Mouse (Mus musculus) lung, embryonic 15.5 days (tissue): ENCODE data around the gene Hist1h2bg. TPM values are rescaled to one million over a fixed set of nuclear protein-coding genes. Genes with fewer than 3 reads are reported as not detected.
"Not testable (repeated sequence)": the region's sequence is repeated elsewhere in the genome, so short reads cannot be mapped to it uniquely, and the experiment has no call there.

ENCODE experiments used
- ATAC-seq: fragments of 200-750 bp; cut with Nextera tagmentation; 2 replicates; pipeline ENCODE4 v1.8.0; 2017; ENCODE audit warnings: moderate number of reproducible peaks, borderline replicate concordance; ENCODE audit not compliant: low FRiP score, low TSS enrichment; ENCODE audit errors: extremely low read depth
- H3K27ac ChIP-seq: fragments of 300-500 bp; sonication (generic); 2 replicates; pipeline ENCODE4 v1.5.1; 2015; ENCODE audit warnings: moderate library complexity, mild to moderate bottlenecking, inconsistent platforms
- H3K27me3 ChIP-seq: fragments of 300-500 bp; sonication (generic); 2 replicates; pipeline ENCODE4 v1.6.1; 2015; ENCODE audit warnings: inconsistent platforms
- H3K36me3 ChIP-seq: fragments of 300-500 bp; sonication (generic); 2 replicates; pipeline ENCODE4 v1.6.1; 2015; ENCODE audit warnings: inconsistent platforms
- H3K4me1 ChIP-seq: fragments of 300-500 bp; sonication (generic); 2 replicates; pipeline ENCODE4 v1.6.1; 2015; ENCODE audit warnings: inconsistent platforms
- H3K4me2 ChIP-seq: fragments of 300-500 bp; sonication (generic); 2 replicates; pipeline ENCODE4 v1.6.1; 2015; ENCODE audit warnings: inconsistent platforms, mild to moderate bottlenecking, moderate library complexity
- H3K4me3 ChIP-seq: fragments of 300-500 bp; sonication (generic); 2 replicates; pipeline ENCODE4 v1.5.1; 2015; ENCODE audit warnings: mild to moderate bottlenecking, inconsistent platforms
- H3K9ac ChIP-seq: fragments of 300-500 bp; sonication (generic); 2 replicates; pipeline ENCODE4 v1.6.1; 2015; ENCODE audit warnings: inconsistent platforms
- H3K9me3 ChIP-seq: fragments of 300-500 bp; sonication (generic); 2 replicates; pipeline ENCODE4 v1.6.1; 2016; ENCODE audit warnings: inconsistent platforms
- WGBS: fragments of 180-500 bp; shearing (Covaris S2); methylation state at CpG from one replicate; pipeline ENCODE4 v1.1.7; 2015; 5-methylcytosine and 5-hydroxymethylcytosine counted together
- polyA plus RNA-seq: library from polyadenylated mRNA; unstranded; fragments of >200 nt; fragmentation: Nextera tagmentation; extraction: Ambion mirVana; gene quantifications from 2 replicates; pipeline ENCODE4 v1.2.1, GENCODE M21; 2015

Hist1h2bg gene
- polyA plus RNA-seq, 1 experiment from 2014 or later: 14.5 TPM

DNA sequence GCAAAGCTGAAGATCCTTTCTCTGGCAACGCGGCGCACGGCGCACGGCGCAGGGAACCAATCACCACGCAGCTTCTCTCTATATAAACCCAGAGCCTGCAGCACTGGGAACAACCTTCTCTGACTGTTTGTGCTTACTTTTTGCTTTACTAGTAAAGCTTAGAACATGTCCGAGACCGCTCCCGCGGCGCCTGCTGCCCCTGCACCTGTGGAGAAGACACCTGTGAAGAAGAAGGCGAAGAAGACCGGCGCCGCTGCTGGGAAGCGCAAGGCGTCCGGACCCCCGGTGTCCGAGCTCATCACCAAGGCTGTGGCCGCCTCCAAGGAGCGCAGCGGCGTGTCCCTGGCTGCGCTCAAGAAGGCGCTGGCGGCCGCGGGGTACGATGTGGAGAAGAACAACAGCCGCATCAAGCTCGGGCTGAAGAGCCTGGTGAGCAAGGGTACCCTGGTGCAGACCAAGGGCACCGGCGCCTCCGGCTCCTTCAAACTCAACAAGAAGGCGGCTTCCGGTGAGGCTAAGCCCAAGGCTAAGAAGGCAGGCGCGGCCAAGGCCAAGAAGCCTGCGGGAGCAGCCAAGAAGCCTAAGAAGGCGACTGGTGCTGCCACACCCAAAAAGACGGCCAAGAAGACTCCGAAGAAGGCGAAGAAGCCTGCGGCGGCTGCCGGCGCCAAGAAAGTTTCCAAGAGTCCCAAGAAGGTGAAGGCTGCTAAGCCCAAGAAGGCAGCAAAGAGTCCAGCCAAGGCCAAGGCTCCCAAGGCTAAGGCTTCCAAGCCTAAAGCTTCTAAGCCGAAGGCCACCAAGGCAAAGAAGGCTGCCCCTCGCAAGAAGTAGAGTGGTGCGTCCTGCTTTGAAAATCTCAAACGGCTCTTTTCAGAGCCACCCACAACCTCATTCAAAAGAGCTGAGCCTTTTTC lies 16.0 kb upstream of the Hist1h2bg start:
- Histone ChIP-seq H3K4me1 (peaks cover 13% of the 10 kb centered on the region), H3K27me3 (no peaks in the 10 kb centered on the region), H3K27ac (peak overlapping the region; percentile 99), H3K4me2 (peak overlapping the region; percentile 87), H3K36me3 (no peaks in the 10 kb centered on the region), H3K4me3 (peak overlapping the region; percentile 62), H3K9me3 (no peaks in the 10 kb centered on the region), H3K9ac (peak overlapping the region; percentile 92)
- WGBS: under 1% methylated on average over 54 of the region's 54 CpGs
- ATAC-seq: peak; percentile 90

DNA sequence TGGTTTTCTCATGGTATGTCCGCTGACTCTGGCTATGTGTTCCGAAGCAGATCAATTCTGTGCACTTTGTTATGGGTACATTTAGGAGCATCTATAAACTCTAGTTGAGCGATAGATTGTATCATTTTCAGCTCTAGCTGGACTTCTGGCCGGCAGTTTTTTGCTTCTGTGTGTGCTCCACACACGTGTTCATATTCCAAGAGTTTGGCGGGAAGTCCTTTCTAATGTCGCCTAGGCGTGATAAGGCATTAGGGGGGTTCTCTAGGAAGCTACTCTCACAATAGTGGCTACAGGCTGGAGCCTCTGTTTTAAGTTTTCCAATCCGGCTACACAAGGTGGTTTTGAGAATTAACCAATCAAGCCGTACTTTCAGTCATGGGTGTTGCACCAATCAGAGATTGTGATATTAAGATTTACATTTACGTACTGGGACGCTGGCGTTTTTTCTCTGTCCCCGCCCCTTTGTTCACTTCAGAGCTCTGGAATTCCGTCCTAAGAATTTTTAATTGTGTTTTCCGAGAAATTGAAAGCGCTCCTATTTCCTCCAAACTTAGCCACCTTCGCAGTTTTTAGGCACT lies 15.3 kb upstream of the Hist1h2bg start:
- peaks cover 13% of the 10 kb centered on the region for H3K4me1 ChIP-seq
- H3K27ac ChIP-seq: peak overlapping the region; percentile 99
- WGBS: under 1% methylated on average over 18 of the region's 18 CpGs
- peak overlapping the region; percentile 92 for H3K9ac ChIP-seq
- H3K4me3 ChIP-seq: peak overlapping the region; percentile 62
- peak; percentile 82 for ATAC-seq
- no peaks in the 10 kb centered on the region for H3K27me3 ChIP-seq
- H3K9me3 ChIP-seq: no peaks in the 10 kb centered on the region
- H3K36me3 ChIP-seq: no peaks in the 10 kb centered on the region
- H3K4me2 ChIP-seq: peak overlapping the region; percentile 87

DNA sequence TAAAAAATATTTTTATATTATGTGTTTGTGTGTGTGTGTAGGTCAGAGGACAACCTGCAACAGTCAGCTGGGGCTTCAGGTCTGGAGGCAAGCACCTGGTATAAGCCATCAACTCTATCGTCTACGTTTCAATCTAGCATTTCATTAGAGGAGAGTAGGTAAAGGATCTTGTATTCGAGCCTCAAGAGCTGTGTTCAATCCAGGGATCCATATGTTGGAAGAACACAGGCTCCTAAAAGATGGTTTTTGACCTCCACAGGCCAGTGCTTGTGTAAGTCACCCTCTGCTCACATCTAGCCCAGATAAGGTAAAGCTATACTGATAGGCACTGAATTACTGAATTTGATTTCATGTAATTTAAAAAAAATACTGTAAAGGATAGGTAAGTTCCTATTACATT lies 14.3 kb upstream of the Hist1h2bg start:
- H3K36me3 ChIP-seq: no peaks in the 10 kb centered on the region
- H3K27ac ChIP-seq: peak overlapping the region; percentile 99
- 0 out of 2 replicates have a peak overlapping the region, but pooled peaks have one; percentile 4 for H3K4me3 ChIP-seq
- H3K4me2 ChIP-seq: peak overlapping the region; percentile 87
- H3K27me3 ChIP-seq: no peaks in the 10 kb centered on the region
- 58% methylated on average over 3 of the region's 3 CpGs for WGBS
- ATAC-seq: no peak
- peaks cover 13% of the 10 kb centered on the region for H3K4me1 ChIP-seq
- 0 out of 2 replicates have a peak overlapping the region, but pooled peaks have one; percentile 8 for H3K9ac ChIP-seq
- H3K9me3 ChIP-seq: no peaks in the 10 kb centered on the region

DNA sequence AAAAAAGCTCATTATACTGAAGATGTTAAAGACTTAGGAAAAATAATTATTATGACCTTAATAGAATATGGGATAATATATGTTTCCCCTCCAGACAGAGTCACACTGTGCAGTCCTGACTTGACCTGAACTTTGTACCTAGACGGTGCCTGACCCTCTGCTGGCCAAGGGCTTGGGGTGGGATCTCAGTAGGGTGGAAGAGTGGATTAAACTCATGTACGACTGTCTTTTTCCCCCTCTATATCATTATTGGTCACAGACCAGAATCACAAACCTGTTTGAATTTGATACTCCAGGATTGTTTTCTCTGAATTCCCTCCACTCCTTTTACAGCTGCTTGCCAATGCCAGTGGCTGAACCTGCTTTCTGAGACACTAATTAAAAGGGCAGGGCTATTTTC lies 10.5 kb upstream of the Hist1h2bg start:
- not testable (repeated sequence) for ATAC-seq, H3K36me3 ChIP-seq, H3K9ac ChIP-seq, H3K27me3 ChIP-seq, H3K9me3 ChIP-seq
- H3K4me2 ChIP-seq: peak overlapping the region; percentile 39
- H3K27ac ChIP-seq: peak overlapping the region; percentile 57; the same call in 1 of the 2 replicates
- 10% methylated on average over 2 of the region's 2 CpGs for WGBS
- H3K4me1 ChIP-seq: peaks cover 10% of the 10 kb centered on the region; the same call in 1 of the 2 replicates
- peak overlapping the region; percentile 10; the same call in 1 of the 2 replicates for H3K4me3 ChIP-seq

DNA sequence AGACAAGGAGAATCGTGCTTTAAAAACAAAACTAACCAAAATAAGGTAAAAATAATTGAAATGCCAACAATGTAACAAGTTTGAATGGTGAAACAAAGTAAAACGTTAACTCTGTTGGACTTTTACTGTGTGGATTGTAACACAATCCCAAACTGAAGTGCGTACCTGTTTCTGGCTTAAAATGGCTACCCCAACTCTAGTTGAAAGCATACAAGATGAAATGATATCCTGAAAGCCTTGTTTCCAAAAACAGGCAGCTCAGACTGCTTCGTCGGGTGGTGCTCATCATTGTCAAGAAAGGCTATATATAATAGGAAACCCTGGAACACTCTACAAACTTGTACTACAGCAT lies 9.7 kb upstream of the Hist1h2bg start:
- H3K9ac ChIP-seq: peak overlapping the region; percentile 47; the same call in 1 of the 2 replicates
- not testable (repeated sequence) for H3K9me3 ChIP-seq, H3K36me3 ChIP-seq, ATAC-seq, H3K27me3 ChIP-seq
- H3K4me1 ChIP-seq: peaks cover 10% of the 10 kb centered on the region; the same call in 1 of the 2 replicates
- 0% methylated on average over 2 of the region's 5 CpGs for WGBS
- peak overlapping the region; percentile 98 for H3K27ac ChIP-seq
- peak overlapping the region; percentile 43 for H3K4me3 ChIP-seq
- peak overlapping the region; percentile 71 for H3K4me2 ChIP-seq

DNA sequence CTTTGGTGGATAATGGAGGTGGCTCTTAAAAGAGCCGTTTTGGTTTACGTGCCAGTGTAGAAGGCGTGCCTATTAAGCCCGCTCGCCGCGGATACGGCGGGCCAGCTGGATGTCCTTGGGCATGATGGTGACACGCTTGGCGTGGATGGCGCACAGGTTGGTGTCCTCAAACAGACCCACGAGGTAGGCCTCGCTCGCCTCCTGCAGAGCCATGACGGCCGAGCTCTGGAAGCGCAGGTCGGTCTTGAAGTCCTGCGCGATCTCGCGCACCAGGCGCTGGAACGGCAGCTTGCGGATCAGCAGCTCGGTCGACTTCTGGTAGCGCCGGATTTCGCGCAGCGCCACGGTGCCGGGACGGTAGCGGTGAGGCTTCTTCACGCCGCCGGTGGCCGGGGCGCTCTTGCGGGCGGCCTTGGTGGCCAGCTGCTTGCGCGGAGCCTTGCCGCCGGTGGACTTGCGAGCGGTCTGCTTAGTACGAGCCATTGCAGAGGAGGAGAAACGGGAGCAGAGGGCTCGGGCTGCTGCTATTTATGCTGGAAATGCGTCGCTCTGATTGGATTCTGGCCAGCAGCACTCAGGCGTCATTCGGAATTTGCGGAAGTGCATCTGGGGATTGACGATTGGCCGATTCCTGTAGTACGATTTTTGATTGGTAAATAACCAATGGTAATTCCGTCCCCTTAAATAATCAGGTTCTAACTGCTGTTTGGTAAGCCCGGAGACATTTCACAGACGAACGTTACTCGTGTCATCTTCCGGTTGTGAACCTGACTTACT lies 9.1 kb upstream of the Hist1h2bg start, which contains the start of gene Hist1h3e:
Gene Hist1h3e, minus strand, starts transcription at position 487 of the 777 bp plus-strand sequence.
- H3K9me3 ChIP-seq, H3K36me3 ChIP-seq, H3K4me1 ChIP-seq, H3K27me3 ChIP-seq: not testable (repeated sequence)
- peak; percentile 92 for ATAC-seq
- Histone ChIP-seq H3K27ac (peak within 1 kb of the TSS; percentile 98), H3K9ac (peak within 1 kb of the TSS; percentile 47), H3K4me2 (peak within 1 kb of the TSS; percentile 71), H3K4me3 (peak within 1 kb of the TSS; percentile 43)
- under 1% methylated on average over 56 of the region's 67 CpGs for whole genome bisulfite sequencing

DNA sequence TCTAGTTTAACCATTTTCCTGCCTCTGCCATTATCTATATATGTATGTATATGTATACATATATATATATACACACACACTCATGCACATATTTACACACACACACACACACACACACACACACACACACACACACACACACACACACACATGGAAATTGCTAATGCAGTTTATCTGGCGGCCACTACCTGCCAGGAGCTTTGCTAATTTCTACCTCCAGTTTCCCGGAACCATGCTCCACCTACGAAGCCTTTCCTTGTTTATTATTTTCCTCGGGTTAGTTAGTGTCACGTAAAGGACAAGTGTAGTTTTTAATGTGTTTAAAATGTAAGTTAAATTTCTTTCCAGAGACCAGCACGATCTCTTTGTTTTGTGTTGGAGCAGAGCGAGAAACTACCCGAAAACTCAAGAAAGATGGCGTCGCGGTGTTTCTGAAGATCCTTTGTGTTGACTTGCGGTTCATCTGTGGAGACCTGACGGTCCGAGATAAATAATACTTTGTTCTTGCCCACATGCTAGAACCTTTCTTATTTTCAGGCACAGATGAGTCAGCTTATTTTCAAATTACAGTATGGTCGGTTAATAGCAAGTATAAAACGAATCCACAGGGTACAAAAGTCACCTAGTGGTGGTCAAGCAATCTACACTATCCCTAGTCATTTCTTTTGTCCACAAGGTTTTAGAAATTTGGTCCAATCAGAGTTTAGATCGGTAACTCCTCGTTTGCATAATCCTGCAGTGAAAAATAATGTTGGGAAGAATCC lies 8.3 kb upstream of the Hist1h2bg start:
- peak overlapping the region; percentile 43 for H3K4me3 ChIP-seq
- no peaks in the 10 kb centered on the region for H3K27me3 ChIP-seq
- peak overlapping the region; percentile 71 for H3K4me2 ChIP-seq
- WGBS: 3% methylated on average over 18 of the region's 18 CpGs
- peaks cover 7% of the 10 kb centered on the region; the same call in 1 of the 2 replicates for H3K4me1 ChIP-seq
- no peaks in the 10 kb centered on the region for H3K9me3 ChIP-seq
- peak; percentile 66; the same call in 1 of the 2 replicates for ATAC-seq
- peak overlapping the region; percentile 98 for H3K27ac ChIP-seq
- no peaks in the 10 kb centered on the region for H3K36me3 ChIP-seq
- H3K9ac ChIP-seq: peak overlapping the region; percentile 39

DNA sequence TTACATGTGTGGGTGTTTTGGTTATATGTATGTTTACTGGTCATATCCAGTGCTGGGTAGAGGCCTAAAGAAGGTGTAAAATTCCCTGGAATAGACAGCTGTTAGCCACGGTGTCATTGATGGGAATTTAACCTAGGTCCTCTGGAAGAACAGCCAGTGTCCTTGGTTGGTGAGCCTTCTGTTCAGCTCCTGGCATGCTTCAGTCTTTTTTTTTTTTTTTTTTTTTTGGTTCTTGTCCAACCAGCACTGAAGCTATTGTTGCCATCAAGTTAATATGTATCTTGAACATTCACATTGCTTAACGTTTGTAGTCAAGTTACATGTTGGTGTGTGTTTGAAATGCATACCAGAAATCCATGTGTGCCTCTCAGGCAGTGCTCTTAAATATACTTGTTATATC lies 6.7 kb upstream of the Hist1h2bg start:
- Histone ChIP-seq H3K4me3 (no peak overlapping the region), H3K27ac (peak overlapping the region; percentile 98), H3K27me3 (no peaks in the 10 kb centered on the region), H3K36me3 (no peaks in the 10 kb centered on the region), H3K9ac (no peak overlapping the region), H3K4me2 (no peak overlapping the region), H3K4me1 (peaks cover 7% of the 10 kb centered on the region; the same call in 1 of the 2 replicates), H3K9me3 (no peaks in the 10 kb centered on the region)
- ATAC-seq: no peak
- WGBS: 69% methylated on average over 2 of the region's 2 CpGs

DNA sequence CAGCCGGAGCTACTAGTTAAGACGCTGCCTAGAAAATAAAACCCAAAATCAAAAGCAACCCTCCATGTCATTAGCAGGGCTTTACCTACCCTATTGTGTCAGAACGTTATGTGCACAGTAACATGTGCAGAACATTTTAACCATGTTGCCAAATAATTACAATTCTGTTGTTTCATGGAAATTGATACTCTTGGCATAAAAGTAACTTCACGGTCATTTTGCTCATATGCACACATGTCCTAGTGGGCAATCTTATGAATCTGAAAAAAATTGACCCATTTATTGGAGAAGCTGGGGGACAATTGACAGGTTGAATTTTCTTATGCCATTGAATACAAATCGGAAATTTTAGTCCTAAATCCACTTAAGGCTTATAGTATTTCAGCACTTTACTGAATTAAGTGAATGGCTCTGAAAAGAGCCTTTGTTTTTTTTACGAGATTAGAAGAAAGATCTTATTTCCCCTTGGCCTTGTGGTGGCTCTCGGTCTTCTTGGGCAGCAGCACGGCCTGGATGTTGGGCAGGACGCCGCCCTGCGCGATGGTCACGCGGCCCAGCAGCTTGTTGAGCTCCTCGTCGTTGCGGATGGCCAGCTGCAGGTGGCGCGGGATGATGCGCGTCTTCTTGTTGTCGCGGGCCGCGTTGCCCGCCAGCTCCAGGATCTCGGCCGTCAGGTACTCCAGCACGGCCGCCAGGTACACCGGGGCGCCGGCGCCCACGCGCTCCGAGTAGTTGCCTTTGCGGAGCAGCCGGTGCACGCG lies 755 bp upstream of the Hist1h2bg start:
- H3K36me3 ChIP-seq, H3K27me3 ChIP-seq, ATAC-seq, H3K9me3 ChIP-seq, H3K4me1 ChIP-seq: not testable (repeated sequence)
- WGBS: under 1% methylated on average over 27 of the region's 41 CpGs
- peak overlapping the region; percentile 98 for H3K27ac ChIP-seq
- H3K9ac ChIP-seq: peak overlapping the region; percentile 42
- peak overlapping the region; percentile 57 for H3K4me2 ChIP-seq
- peak overlapping the region; percentile 37 for H3K4me3 ChIP-seq

DNA sequence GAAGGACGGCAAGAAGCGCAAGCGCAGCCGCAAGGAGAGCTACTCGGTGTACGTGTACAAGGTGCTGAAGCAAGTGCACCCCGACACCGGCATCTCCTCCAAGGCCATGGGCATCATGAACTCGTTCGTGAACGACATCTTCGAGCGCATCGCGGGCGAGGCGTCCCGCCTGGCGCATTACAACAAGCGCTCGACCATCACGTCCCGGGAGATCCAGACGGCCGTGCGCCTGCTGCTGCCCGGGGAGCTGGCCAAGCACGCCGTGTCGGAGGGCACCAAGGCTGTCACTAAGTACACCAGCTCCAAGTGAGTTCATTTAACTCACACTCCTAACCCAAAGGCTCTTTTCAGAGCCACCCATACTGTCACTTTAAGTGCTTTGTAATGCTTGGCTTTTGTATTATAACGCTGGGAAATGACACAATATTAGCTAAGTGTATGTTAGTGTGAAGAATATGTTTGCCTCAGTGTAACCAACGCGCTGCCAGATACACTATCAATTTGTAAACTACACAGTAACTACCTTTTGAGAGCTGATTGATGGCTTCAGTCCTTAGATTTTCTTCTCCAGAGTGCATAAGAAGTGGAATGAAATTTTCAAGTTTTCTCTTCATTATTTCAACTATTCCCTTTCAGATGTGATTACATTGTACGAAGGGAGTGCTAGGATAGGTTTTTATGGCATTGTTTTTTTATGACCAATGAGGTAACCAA lies 465 bp downstream of the Hist1h2bg start:
- WGBS: 0% methylated on average over 17 of the region's 34 CpGs
- H3K9me3 ChIP-seq, ATAC-seq, H3K4me1 ChIP-seq, H3K27me3 ChIP-seq, H3K36me3 ChIP-seq: not testable (repeated sequence)
- Histone ChIP-seq H3K27ac (peak overlapping the region; percentile 98), H3K9ac (peak overlapping the region; percentile 63), H3K4me3 (peak overlapping the region; percentile 47), H3K4me2 (peak overlapping the region; percentile 67)
